Mouse (Mus musculus) CH12.LX (cell line): ENCODE results near the gene Dync2h1.

ENCODE experiments used
- CHD1 ChIP-seq: IDR thresholded peaks from 2 replicates; pipeline ENCODE4 v1.6.1; 2012; ENCODE audit warnings: low read depth, low read length, improper control_type of control experiment, inconsistent platforms
- CHD2 ChIP-seq: IDR thresholded peaks from 2 replicates; pipeline ENCODE4 v1.6.1; 2011; ENCODE audit warnings: low read length, improper control_type of control experiment
- CTCF ChIP-seq, 2 experiments: IDR thresholded peaks in 1 of 2; conservative IDR thresholded peaks in 1 of 2; 2 replicates each; pipeline ENCODE4 v1.5.1; 2011 to 2012; ENCODE audit warnings: low read depth in 2 of 2, low read length in 2 of 2, improper control_type of control experiment in 1 of 2, inconsistent platforms in 1 of 2, mild to moderate bottlenecking in 1 of 2, moderate library complexity in 1 of 2
- ELF1 ChIP-seq: IDR thresholded peaks from 2 replicates; pipeline ENCODE4 v1.6.1; 2014; ENCODE audit warnings: low read depth, mild to moderate bottlenecking, inconsistent platforms, low read length, improper control_type of control experiment
- MXI1 ChIP-seq: IDR thresholded peaks from 2 replicates; pipeline ENCODE4 v1.6.1; 2011; ENCODE audit warnings: mild to moderate bottlenecking, low read depth, low read length, improper control_type of control experiment
- POLR2A ChIP-seq: IDR thresholded peaks from 2 replicates; pipeline ENCODE4 v1.6.1; 2011; ENCODE audit warnings: low read depth, mild to moderate bottlenecking, improper control_type of control experiment, low read length
- SIN3A ChIP-seq: IDR thresholded peaks from 2 replicates; pipeline ENCODE4 v1.6.1; 2012; ENCODE audit warnings: low read length, improper control_type of control experiment, inconsistent platforms

GRCm38 (mm10) chr9:7160688-7161087 lies 23.6 kb downstream of the Dync2h1 start:
- TF ChIP-seq CHD2 = no peak
- no peak for TF ChIP-seq CHD1
- TF ChIP-seq POLR2A = no peak
- no peak for TF ChIP-seq CTCF (conservative IDR thresholded peaks at IDR 0.05 in 1 of 2, IDR thresholded peaks at IDR 0.05 in 1 of 2; ENCODE audit: low read depth in 2 of 2, low read length in 2 of 2)
- TF ChIP-seq SIN3A = no peak
- no peak for TF ChIP-seq MXI1
- TF ChIP-seq ELF1 = no peak
